Mouse (Mus musculus): ENCODE measurements around the gene Zpbp2. TPM values are rescaled to one million over a fixed set of nuclear protein-coding genes. Genes with fewer than 3 reads are reported as not detected.

Zpbp2 gene
- polyA plus RNA-seq, 1 experiment: not detected

DNA sequence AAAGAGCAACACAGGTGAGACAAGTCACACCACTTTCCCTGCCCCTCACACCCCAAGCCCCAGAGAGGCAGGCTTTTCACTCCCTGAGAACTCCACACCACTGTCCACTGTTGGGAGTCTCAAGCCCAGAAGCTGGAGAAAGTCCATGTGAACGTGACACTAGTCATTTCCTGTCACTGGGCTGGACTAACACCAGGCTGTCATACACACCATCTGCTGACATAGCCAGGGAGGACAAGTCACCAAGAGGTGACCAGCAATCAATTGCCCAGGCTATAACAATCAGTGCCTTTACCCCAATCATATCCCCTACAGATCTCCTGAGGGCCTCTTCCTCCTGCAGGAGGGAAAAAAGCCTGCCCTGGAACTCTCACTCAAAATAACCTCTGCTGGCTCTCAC is 33.2 kb downstream of the Zpbp2 start:
- peak overlapping the region; percentile 89 for H3K4me3 ChIP-seq (ENCODE audit: low read depth, low read length)
- H3K27ac ChIP-seq (ENCODE audit: insufficient read depth, low read depth, low read length): peak overlapping the region; percentile 28; the same call in 1 of the 2 replicates
- TF ChIP-seq POLR2A (IDR thresholded peaks at IDR 0.05; ENCODE audit: low read depth, low read length) (no peak), CTCF (IDR thresholded peaks at IDR 0.05; ENCODE audit: extremely low read depth, insufficient read length, insufficient replicate concordance, low read depth, low read length) (no peak)
- WGBS: 41% methylated on average over 1 of the region's 1 CpGs
- no peaks in the 10 kb centered on the region for H3K27me3 ChIP-seq (ENCODE audit: control insufficient read depth, insufficient read depth, low read length)
- peaks cover 22% of the 10 kb centered on the region for H3K36me3 ChIP-seq (ENCODE audit: control insufficient read depth, insufficient read depth, low read length)
- H3K4me1 ChIP-seq (ENCODE audit: control insufficient read depth, insufficient read depth, insufficient read length, low read length): peaks cover 42% of the 10 kb centered on the region

DNA sequence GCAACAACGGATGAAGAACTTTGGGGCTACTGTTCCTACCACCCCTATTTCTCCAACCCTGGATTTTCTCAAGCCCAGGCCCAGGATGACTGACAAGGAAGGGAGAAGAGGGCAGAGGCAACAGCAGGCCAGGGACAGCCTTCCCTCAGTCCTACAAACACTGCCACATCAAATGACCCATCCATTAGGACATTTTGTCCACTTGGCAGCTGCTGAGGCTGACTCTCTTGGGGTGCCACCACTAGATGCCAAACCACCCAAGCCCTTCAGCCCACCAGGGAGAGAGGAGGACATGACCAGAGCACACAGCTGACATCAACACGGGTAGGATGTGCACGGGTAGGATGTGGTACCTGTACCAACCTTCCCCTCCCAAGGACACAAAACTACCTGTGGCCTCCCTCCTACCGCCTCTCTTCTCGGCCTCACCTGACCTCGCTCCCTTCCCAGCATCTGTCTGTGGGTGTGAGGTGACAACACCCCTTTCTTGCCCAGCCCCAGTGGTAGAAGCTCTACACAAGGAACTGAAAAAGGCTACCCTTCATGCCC is 33.8 kb downstream of the Zpbp2 start:
- Histone ChIP-seq H3K4me1 (ENCODE audit: control insufficient read depth, insufficient read depth, insufficient read length, low read length) (peaks cover 44% of the 10 kb centered on the region), H3K27me3 (ENCODE audit: control insufficient read depth, insufficient read depth, low read length) (no peaks in the 10 kb centered on the region), H3K36me3 (ENCODE audit: control insufficient read depth, insufficient read depth, low read length) (peaks cover 22% of the 10 kb centered on the region), H3K27ac (ENCODE audit: insufficient read depth, low read depth, low read length) (peak overlapping the region; percentile 9), H3K4me3 (ENCODE audit: low read depth, low read length) (peak overlapping the region; percentile 89)
- TF ChIP-seq CTCF (IDR thresholded peaks at IDR 0.05; ENCODE audit: extremely low read depth, insufficient read length, insufficient replicate concordance, low read depth, low read length) (no peak), POLR2A (IDR thresholded peaks at IDR 0.05; ENCODE audit: low read depth, low read length) (no peak)
- WGBS: 83% methylated on average over 6 of the region's 6 CpGs

DNA sequence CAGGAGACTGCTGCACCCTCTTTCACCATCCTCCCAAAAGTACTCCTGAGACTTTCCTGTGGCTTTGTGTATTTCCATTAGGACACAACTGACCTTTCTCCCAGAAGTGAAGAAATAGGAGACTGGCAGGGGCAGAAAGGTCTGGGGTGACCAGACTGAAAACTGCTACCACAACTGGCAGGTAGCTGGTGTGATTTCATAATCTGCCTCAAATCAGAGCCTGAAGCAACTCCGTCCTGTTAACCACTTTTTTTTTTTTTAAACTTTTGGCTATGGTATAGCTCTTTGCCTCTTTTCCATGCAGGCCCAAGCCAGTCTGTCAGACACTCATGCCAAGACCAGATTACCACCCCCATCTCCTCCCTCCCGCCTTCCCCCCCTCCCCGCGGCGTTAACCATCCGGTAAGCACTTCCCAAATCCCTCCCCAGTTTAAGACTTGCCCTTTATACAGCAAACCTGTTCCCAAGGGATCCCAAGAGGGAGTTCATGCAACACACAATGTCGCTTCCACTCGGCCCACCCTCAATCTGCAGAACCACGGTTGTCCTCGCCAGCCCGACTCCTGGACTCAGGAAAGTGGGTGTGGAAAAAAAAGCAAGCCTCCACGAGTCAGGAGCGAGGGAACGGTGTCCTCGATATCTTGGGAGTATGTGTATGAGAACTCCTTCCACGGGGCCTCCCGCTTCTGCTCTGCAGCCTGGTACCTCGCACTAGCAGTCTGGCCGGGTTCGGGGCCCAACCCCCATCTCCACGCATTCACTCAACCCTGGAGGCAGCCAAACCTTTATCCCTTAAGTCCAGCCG is 35.4 kb downstream of the Zpbp2 start:
- Histone ChIP-seq H3K27ac (ENCODE audit: insufficient read depth, low read depth, low read length) (no peak overlapping the region), H3K27me3 (ENCODE audit: control insufficient read depth, insufficient read depth, low read length) (no peaks in the 10 kb centered on the region), H3K4me3 (ENCODE audit: low read depth, low read length) (peak overlapping the region; percentile 89), H3K4me1 (ENCODE audit: control insufficient read depth, insufficient read depth, insufficient read length, low read length) (peaks cover 29% of the 10 kb centered on the region), H3K36me3 (ENCODE audit: control insufficient read depth, insufficient read depth, low read length) (peaks cover 22% of the 10 kb centered on the region)
- TF ChIP-seq POLR2A (IDR thresholded peaks at IDR 0.05; ENCODE audit: low read depth, low read length) (no peak), CTCF (IDR thresholded peaks at IDR 0.05; ENCODE audit: extremely low read depth, insufficient read length, insufficient replicate concordance, low read depth, low read length) (no peak)
- WGBS: 3% methylated on average over 22 of the region's 22 CpGs

DNA sequence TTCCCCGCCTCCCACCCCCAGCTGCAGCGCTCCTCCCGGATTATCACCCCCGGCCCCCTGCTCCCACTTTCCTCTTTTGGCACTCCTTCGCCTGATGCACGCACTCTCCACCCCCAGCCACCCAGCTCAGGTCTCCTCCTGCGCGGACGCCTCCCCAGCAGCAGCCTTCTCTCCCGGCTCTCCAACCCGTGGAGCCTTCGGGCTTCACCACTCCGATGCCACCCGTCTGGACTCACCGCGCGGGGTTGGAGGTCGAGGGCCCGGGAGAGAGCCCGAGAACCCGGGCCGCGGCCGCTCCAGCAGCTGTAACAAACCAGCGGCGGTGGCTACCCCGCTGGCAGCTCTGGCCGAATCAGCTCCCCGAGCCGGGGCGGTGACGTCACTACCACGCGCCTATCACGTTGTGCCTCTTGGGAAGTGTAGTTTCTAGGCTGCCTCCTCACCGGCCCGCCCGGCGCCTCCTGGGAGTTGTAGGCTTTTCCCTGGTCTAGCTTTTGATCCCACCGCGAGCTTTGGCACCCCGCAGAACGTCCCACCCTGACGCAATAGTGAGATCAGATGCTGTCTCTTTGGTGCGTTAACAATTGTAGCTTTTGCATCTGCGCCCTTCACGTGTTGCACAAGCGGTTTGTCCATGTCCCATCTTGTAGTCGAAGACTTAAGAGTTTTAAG is 36.1 kb downstream of the Zpbp2 start, which contains the start of gene Ormdl3:
Gene Ormdl3 (minus strand): TSS at position 477 of the 672 bp plus-strand sequence.
- no peaks in the 10 kb centered on the region for H3K27me3 ChIP-seq (ENCODE audit: control insufficient read depth, insufficient read depth, low read length)
- H3K36me3 ChIP-seq (ENCODE audit: control insufficient read depth, insufficient read depth, low read length): peaks cover 17% of the 10 kb centered on the region
- H3K27ac ChIP-seq (ENCODE audit: insufficient read depth, low read depth, low read length): peak within 1 kb of the TSS; percentile 90
- H3K4me3 ChIP-seq (ENCODE audit: low read depth, low read length): peak within 1 kb of the TSS; percentile 89
- under 1% methylated on average over 48 of the region's 49 CpGs for WGBS
- TF ChIP-seq POLR2A (IDR thresholded peaks at IDR 0.05; ENCODE audit: low read depth, low read length) (peak; percentile 90), CTCF (IDR thresholded peaks at IDR 0.05; ENCODE audit: extremely low read depth, insufficient read length, insufficient replicate concordance, low read depth, low read length) (no peak)
- H3K4me1 ChIP-seq (ENCODE audit: control insufficient read depth, insufficient read depth, insufficient read length, low read length): peaks cover 23% of the 10 kb centered on the region; the same call in 1 of the 2 replicates

DNA sequence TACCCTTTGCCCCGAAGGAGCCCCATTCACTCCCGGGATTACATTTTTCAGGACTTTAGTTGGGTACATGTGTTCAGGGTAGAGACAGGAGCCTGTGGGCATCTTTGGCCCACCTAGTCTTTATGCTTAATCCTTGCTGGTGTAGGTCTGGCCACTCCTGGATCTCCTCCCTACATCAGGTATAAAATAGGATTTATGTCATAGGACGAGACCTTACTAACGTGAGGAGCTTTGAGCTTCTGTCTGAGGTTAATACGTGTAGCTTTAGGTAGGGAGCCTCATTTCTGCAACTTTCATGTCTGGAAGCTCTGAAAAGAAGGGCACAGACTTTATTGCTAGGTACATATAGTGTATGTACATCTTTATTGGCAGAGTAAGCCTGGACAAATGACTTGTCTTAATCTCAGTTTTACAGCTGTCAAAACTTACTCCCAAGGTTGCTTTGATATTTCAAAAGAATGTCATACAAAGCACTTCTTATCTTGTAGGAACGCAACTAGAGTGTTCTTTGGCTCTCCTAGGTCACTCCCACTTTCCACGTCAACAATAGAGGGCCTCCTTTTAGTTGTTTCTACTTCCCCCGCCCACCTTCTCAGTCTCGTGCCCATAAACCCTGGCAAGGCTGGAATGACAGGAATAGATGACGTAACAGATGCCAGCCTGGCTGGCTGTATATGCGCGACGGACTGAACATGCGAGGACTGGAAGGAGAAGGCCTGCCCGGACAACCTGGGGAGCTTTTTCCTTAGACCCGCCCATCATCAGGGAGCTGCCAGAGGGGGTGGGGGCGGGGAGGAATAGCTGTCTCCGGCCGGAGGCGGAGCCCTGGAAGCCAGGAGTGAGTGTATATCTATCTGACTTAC is 37.0 kb downstream of the Zpbp2 start:
- 7% methylated on average over 20 of the region's 20 CpGs for WGBS
- peaks cover 20% of the 10 kb centered on the region; the same call in 1 of the 2 replicates for H3K4me1 ChIP-seq (ENCODE audit: control insufficient read depth, insufficient read depth, insufficient read length, low read length)
- H3K27me3 ChIP-seq (ENCODE audit: control insufficient read depth, insufficient read depth, low read length): no peaks in the 10 kb centered on the region
- H3K4me3 ChIP-seq (ENCODE audit: low read depth, low read length): peak overlapping the region; percentile 89
- H3K27ac ChIP-seq (ENCODE audit: insufficient read depth, low read depth, low read length): peak overlapping the region; percentile 90
- TF ChIP-seq POLR2A (IDR thresholded peaks at IDR 0.05; ENCODE audit: low read depth, low read length): no peak
- no peak for TF ChIP-seq CTCF (IDR thresholded peaks at IDR 0.05; ENCODE audit: extremely low read depth, insufficient read length, insufficient replicate concordance, low read depth, low read length)
- peaks cover 8% of the 10 kb centered on the region for H3K36me3 ChIP-seq (ENCODE audit: control insufficient read depth, insufficient read depth, low read length)

DNA sequence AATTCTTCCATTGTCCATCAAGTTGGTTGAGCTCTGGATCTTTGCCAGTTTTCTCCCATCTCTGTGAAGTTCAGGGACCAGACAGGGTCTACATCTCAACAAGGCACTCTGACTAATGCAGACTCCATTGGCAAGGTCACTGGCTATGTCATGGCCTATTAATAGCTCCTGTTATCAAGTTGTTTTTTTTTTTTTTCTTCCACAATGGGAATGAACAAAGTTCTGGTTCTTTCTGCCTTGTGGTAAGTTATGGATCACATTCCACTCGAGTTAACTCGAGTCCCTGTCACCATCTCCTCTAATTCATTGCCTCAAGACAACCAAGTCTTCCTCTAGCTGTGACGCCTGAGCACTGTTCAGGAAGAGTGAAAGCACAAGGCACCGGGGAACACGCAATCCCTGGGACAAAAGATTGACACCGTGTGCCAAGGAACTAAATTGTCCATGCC is 38.0 kb downstream of the Zpbp2 start:
- no peak overlapping the region for H3K4me3 ChIP-seq (ENCODE audit: low read depth, low read length)
- 30% methylated on average over 6 of the region's 6 CpGs for WGBS
- no peaks in the 10 kb centered on the region for H3K27me3 ChIP-seq (ENCODE audit: control insufficient read depth, insufficient read depth, low read length)
- no peaks in the 10 kb centered on the region for H3K36me3 ChIP-seq (ENCODE audit: control insufficient read depth, insufficient read depth, low read length)
- peak overlapping the region; percentile 90 for H3K27ac ChIP-seq (ENCODE audit: insufficient read depth, low read depth, low read length)
- TF ChIP-seq CTCF (IDR thresholded peaks at IDR 0.05; ENCODE audit: extremely low read depth, insufficient read length, insufficient replicate concordance, low read depth, low read length) (no peak), POLR2A (IDR thresholded peaks at IDR 0.05; ENCODE audit: low read depth, low read length) (no peak)
- H3K4me1 ChIP-seq (ENCODE audit: control insufficient read depth, insufficient read depth, insufficient read length, low read length): peaks cover 15% of the 10 kb centered on the region; the same call in 1 of the 2 replicates

Data from small intestine, adult 2 months (tissue).